Mouse (Mus musculus): ENCODE results near the gene Dvl3. TPM values are rescaled to one million over a fixed set of nuclear protein-coding genes. Genes with fewer than 3 reads are reported as not detected.
"Not testable (repeated sequence)": the region's sequence is repeated elsewhere in the genome, so short reads cannot be mapped to it uniquely, and the experiment has no call there.

Gene Dvl3
- polyA plus RNA-seq, 1 experiment from 2014 or later, result 36.4 TPM

- H3K27me3 ChIP-seq (ENCODE audit: control insufficient read depth, insufficient read depth, low read length); ATAC-seq (ENCODE audit: low FRiP score); H3K4me1 ChIP-seq (replicated peaks; ENCODE audit: control insufficient read depth, insufficient read depth, low read length); H3K4me3 ChIP-seq (replicated peaks; ENCODE audit: low read length); H3K9me3 ChIP-seq (ENCODE audit: control insufficient read depth, low read length); H3K4me2 ChIP-seq (replicated peaks); H3K36me3 ChIP-seq (replicated peaks; ENCODE audit: control insufficient read depth, insufficient read depth); H3K9ac ChIP-seq; DNase-seq (ENCODE audit: low spot score); H3K27ac ChIP-seq: not testable (repeated sequence)
- WGBS, result 93% methylated on average over 12 of the region's 12 CpGs
These were observed 37.6 kb upstream of the Dvl3 start for GRCm38 (mm10) chr16:20479026-20479760.

GRCm38 (mm10) chr16:20480115-20480514 is 36.7 kb upstream of the Dvl3 start:
- Histone ChIP-seq H3K4me1 (replicated peaks; ENCODE audit: control insufficient read depth, insufficient read depth, low read length) (no peaks in the 10 kb centered on the region), H3K27ac (no peak overlapping the region), H3K9ac (no peak overlapping the region), H3K9me3 (ENCODE audit: control insufficient read depth, low read length) (no peaks in the 10 kb centered on the region), H3K4me3 (replicated peaks; ENCODE audit: low read length) (no peak overlapping the region), H3K36me3 (replicated peaks; ENCODE audit: control insufficient read depth, insufficient read depth) (no peaks in the 10 kb centered on the region), H3K4me2 (replicated peaks) (no peak overlapping the region), H3K27me3 (ENCODE audit: control insufficient read depth, insufficient read depth, low read length) (no peaks in the 10 kb centered on the region)
- ATAC-seq (ENCODE audit: low FRiP score), result no peak
- peak; percentile 29 for DNase-seq (ENCODE audit: low spot score)
- WGBS, result 32% methylated on average over 3 of the region's 3 CpGs

GRCm38 (mm10) chr16:20481746-20482145 is 35.0 kb upstream of the Dvl3 start:
- no peaks in the 10 kb centered on the region for H3K9me3 ChIP-seq (ENCODE audit: control insufficient read depth, low read length)
- H3K9ac ChIP-seq, result no peak overlapping the region
- H3K4me1 ChIP-seq (replicated peaks; ENCODE audit: control insufficient read depth, insufficient read depth, low read length), result no peaks in the 10 kb centered on the region
- DNase-seq (ENCODE audit: low spot score) (no peak), ATAC-seq (ENCODE audit: low FRiP score) (no peak)
- no peak overlapping the region for H3K4me2 ChIP-seq (replicated peaks)
- H3K36me3 ChIP-seq (replicated peaks; ENCODE audit: control insufficient read depth, insufficient read depth), result no peaks in the 10 kb centered on the region
- WGBS, result 74% methylated on average over 2 of the region's 2 CpGs
- H3K27ac ChIP-seq, result no peak overlapping the region
- H3K27me3 ChIP-seq (ENCODE audit: control insufficient read depth, insufficient read depth, low read length), result no peaks in the 10 kb centered on the region
- no peak overlapping the region for H3K4me3 ChIP-seq (replicated peaks; ENCODE audit: low read length)

GRCm38 (mm10) chr16:20483716-20484115 is 33.1 kb upstream of the Dvl3 start:
- WGBS, result 92% methylated on average over 6 of the region's 7 CpGs
- H3K36me3 ChIP-seq (replicated peaks; ENCODE audit: control insufficient read depth, insufficient read depth), result not testable (repeated sequence)

GRCm38 (mm10) chr16:20485061-20485460 is 31.7 kb upstream of the Dvl3 start:
- WGBS, result 35% methylated on average over 4 of the region's 4 CpGs
- ATAC-seq (ENCODE audit: low FRiP score), result no peak

More at GRCm38 (mm10) chr16:20483716-20484115, 33.1 kb upstream of the Dvl3 start:
- not testable (repeated sequence) for H3K4me1 ChIP-seq (replicated peaks; ENCODE audit: control insufficient read depth, insufficient read depth, low read length); H3K27ac ChIP-seq; H3K4me2 ChIP-seq (replicated peaks); DNase-seq (ENCODE audit: low spot score); H3K9ac ChIP-seq; ATAC-seq (ENCODE audit: low FRiP score); H3K4me3 ChIP-seq (replicated peaks; ENCODE audit: low read length); H3K9me3 ChIP-seq (ENCODE audit: control insufficient read depth, low read length); H3K27me3 ChIP-seq (ENCODE audit: control insufficient read depth, insufficient read depth, low read length)

GRCm38 (mm10) chr16:20486048-20486447 is 30.7 kb upstream of the Dvl3 start:
- H3K4me3 ChIP-seq (replicated peaks; ENCODE audit: low read length), result no peak overlapping the region
- H3K9me3 ChIP-seq (ENCODE audit: control insufficient read depth, low read length), result no peaks in the 10 kb centered on the region
- no peaks in the 10 kb centered on the region for H3K4me1 ChIP-seq (replicated peaks; ENCODE audit: control insufficient read depth, insufficient read depth, low read length)
- no peak for DNase-seq (ENCODE audit: low spot score)
- no peaks in the 10 kb centered on the region for H3K27me3 ChIP-seq (ENCODE audit: control insufficient read depth, insufficient read depth, low read length)
- no peak overlapping the region for H3K4me2 ChIP-seq (replicated peaks)
- H3K27ac ChIP-seq, result no peak overlapping the region
- no peaks in the 10 kb centered on the region for H3K36me3 ChIP-seq (replicated peaks; ENCODE audit: control insufficient read depth, insufficient read depth)
- no peak for ATAC-seq (ENCODE audit: low FRiP score)
- WGBS, result 56% methylated on average over 3 of the region's 3 CpGs
- no peak overlapping the region for H3K9ac ChIP-seq

More at GRCm38 (mm10) chr16:20485061-20485460, 31.7 kb upstream of the Dvl3 start:
- H3K9me3 ChIP-seq (ENCODE audit: control insufficient read depth, low read length), result no peaks in the 10 kb centered on the region
- no peaks in the 10 kb centered on the region for H3K36me3 ChIP-seq (replicated peaks; ENCODE audit: control insufficient read depth, insufficient read depth)
- H3K4me3 ChIP-seq (replicated peaks; ENCODE audit: low read length), result no peak overlapping the region
- H3K4me1 ChIP-seq (replicated peaks; ENCODE audit: control insufficient read depth, insufficient read depth, low read length), result no peaks in the 10 kb centered on the region
- H3K9ac ChIP-seq, result no peak overlapping the region
- no peaks in the 10 kb centered on the region for H3K27me3 ChIP-seq (ENCODE audit: control insufficient read depth, insufficient read depth, low read length)
- no peak overlapping the region for H3K27ac ChIP-seq
- no peak for DNase-seq (ENCODE audit: low spot score)
- H3K4me2 ChIP-seq (replicated peaks), result no peak overlapping the region

- no peaks in the 10 kb centered on the region for H3K9me3 ChIP-seq (ENCODE audit: control insufficient read depth, low read length)
- no peak overlapping the region for H3K4me2 ChIP-seq (replicated peaks)
- 94% methylated on average over 1 of the region's 1 CpGs for WGBS
- no peaks in the 10 kb centered on the region for H3K36me3 ChIP-seq (replicated peaks; ENCODE audit: control insufficient read depth, insufficient read depth)
- no peak overlapping the region for H3K9ac ChIP-seq
- ATAC-seq (ENCODE audit: low FRiP score) (no peak), DNase-seq (ENCODE audit: low spot score) (no peak)
- no peaks in the 10 kb centered on the region for H3K27me3 ChIP-seq (ENCODE audit: control insufficient read depth, insufficient read depth, low read length)
- no peak overlapping the region for H3K27ac ChIP-seq
- H3K4me3 ChIP-seq (replicated peaks; ENCODE audit: low read length), result no peak overlapping the region
- no peaks in the 10 kb centered on the region for H3K4me1 ChIP-seq (replicated peaks; ENCODE audit: control insufficient read depth, insufficient read depth, low read length)
These were observed 28.6 kb upstream of the Dvl3 start for GRCm38 (mm10) chr16:20488151-20488550.

- not testable (repeated sequence) for DNase-seq (ENCODE audit: low spot score); H3K9me3 ChIP-seq (ENCODE audit: control insufficient read depth, low read length); H3K27me3 ChIP-seq (ENCODE audit: control insufficient read depth, insufficient read depth, low read length); H3K4me3 ChIP-seq (replicated peaks; ENCODE audit: low read length); H3K27ac ChIP-seq; ATAC-seq (ENCODE audit: low FRiP score); H3K4me1 ChIP-seq (replicated peaks; ENCODE audit: control insufficient read depth, insufficient read depth, low read length); H3K9ac ChIP-seq; H3K36me3 ChIP-seq (replicated peaks; ENCODE audit: control insufficient read depth, insufficient read depth); H3K4me2 ChIP-seq (replicated peaks)
- WGBS, result 89% methylated on average over 9 of the region's 9 CpGs
These were observed 28.0 kb upstream of the Dvl3 start for GRCm38 (mm10) chr16:20488751-20489150.

- Histone ChIP-seq H3K9ac (no peak overlapping the region), H3K27me3 (ENCODE audit: control insufficient read depth, insufficient read depth, low read length) (no peaks in the 10 kb centered on the region), H3K27ac (no peak overlapping the region), H3K9me3 (ENCODE audit: control insufficient read depth, low read length) (no peaks in the 10 kb centered on the region), H3K36me3 (replicated peaks; ENCODE audit: control insufficient read depth, insufficient read depth) (no peaks in the 10 kb centered on the region), H3K4me3 (replicated peaks; ENCODE audit: low read length) (no peak overlapping the region), H3K4me2 (replicated peaks) (no peak overlapping the region), H3K4me1 (replicated peaks; ENCODE audit: control insufficient read depth, insufficient read depth, low read length) (no peaks in the 10 kb centered on the region)
- 80% methylated on average over 2 of the region's 2 CpGs for WGBS
- DNase-seq (ENCODE audit: low spot score) (no peak), ATAC-seq (ENCODE audit: low FRiP score) (no peak)
These were observed 27.5 kb upstream of the Dvl3 start for GRCm38 (mm10) chr16:20489233-20489632.

GRCm38 (mm10) chr16:20490581-20490980 is 26.2 kb upstream of the Dvl3 start:
- WGBS, result 43% methylated on average over 2 of the region's 2 CpGs
- Histone ChIP-seq H3K27ac (no peak overlapping the region), H3K27me3 (ENCODE audit: control insufficient read depth, insufficient read depth, low read length) (no peaks in the 10 kb centered on the region), H3K4me3 (replicated peaks; ENCODE audit: low read length) (no peak overlapping the region), H3K9ac (no peak overlapping the region), H3K4me2 (replicated peaks) (no peak overlapping the region), H3K9me3 (ENCODE audit: control insufficient read depth, low read length) (no peaks in the 10 kb centered on the region), H3K36me3 (replicated peaks; ENCODE audit: control insufficient read depth, insufficient read depth) (no peaks in the 10 kb centered on the region), H3K4me1 (replicated peaks; ENCODE audit: control insufficient read depth, insufficient read depth, low read length) (no peaks in the 10 kb centered on the region)
- DNase-seq (ENCODE audit: low spot score), result no peak
- no peak for ATAC-seq (ENCODE audit: low FRiP score)

Measured in hindbrain, embryonic 14.5 days (tissue).